Mouse (Mus musculus) stomach, embryonic 16.5 days (tissue): ENCODE measurements around the gene Cisd2. TPM values are rescaled to one million over a fixed set of nuclear protein-coding genes. Genes with fewer than 3 reads are reported as not detected.

Experiments
- polyA plus RNA-seq: library from polyadenylated mRNA; unstranded; fragments of >200 nt; fragmentation: Nextera tagmentation; extraction: Ambion mirVana; gene quantifications from 2 replicates; pipeline ENCODE4 v1.2.1, GENCODE M21; 2015

Cisd2 gene
- polyA plus RNA-seq, 1 experiment from 2014 or later, result 59.7 TPM

Other genes starting within 250 kb of the Cisd2 start
- 18.4 and 20.4 TPM in 2 replicates for gene Cenpe, start 211.4 kb downstream of the Cisd2 start, polyA plus RNA-seq
- 5.7 and 6.2 TPM in 2 replicates for gene Bdh2, start 142.7 kb downstream of the Cisd2 start, polyA plus RNA-seq
- gene Slc9b2, start 116.2 kb downstream of the Cisd2 start, polyA plus RNA-seq, result 3.6 and 3.7 TPM in 2 replicates
- 0.34 TPM in 1 of 2 replicates, not detected in the other for gene Slc9b1, start 75.9 kb downstream of the Cisd2 start, polyA plus RNA-seq
- 456 and 465 TPM in 2 replicates for gene Ube2d3, start 14.2 kb upstream of the Cisd2 start, polyA plus RNA-seq
- 16.8 and 18.3 TPM in 2 replicates for gene Manba, start 61.7 kb upstream of the Cisd2 start, polyA plus RNA-seq